15 mouse cellular contexts compared by ENCODE assay signal in the genomic region with DNA sequence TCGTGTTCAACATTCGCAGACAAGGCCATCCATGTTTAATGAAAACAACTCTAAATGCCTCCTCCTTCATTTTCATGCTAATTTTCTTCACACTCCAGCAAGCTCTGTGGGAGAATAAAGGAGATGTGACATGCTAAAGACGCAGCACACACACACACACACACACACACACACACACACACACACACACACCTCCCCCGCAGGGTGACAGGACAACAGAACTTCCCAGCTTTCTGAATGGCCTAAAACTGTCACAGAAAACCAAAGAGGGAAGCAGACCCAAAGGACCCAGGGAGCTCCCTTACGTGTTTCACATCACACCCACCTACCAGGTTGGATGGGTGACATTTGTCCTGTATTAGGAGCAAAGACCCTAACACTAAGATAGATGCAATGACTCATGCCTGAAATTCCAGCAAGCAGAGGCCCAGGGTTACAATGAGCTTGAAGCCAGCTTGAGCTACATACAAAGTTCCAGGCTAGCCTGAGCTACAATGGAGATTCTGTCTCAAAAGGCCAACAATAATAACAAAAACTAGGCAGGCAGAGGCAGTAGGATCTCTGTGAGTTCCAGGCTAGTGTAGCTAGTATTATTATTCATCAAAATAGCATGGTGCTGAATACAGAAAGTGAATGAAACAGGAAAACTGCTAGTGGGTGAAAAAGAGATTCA. TPM values are rescaled to one million over a fixed set of nuclear protein-coding genes. Genes with fewer than 3 reads are reported as not detected.
A peak's percentile ranks its signal among the peaks of the same experiment; 100 is the strongest.
DNase-seq lines count a peak whose midpoint lies in the region; ATAC-seq and TF ChIP-seq lines count a peak whose summit lies in the region.
"Had no signal": no experiment of that assay in that cellular context is flagged by ENCODE, and none has a peak within 500 bp of the region (broad histone marks: within the 10 kb centered on the region; RNA-seq: fewer than 3 reads in every experiment).

No protein-coding gene starts in this region.

- H3K4me3 ChIP-seq in gastrocnemius, adult 2 months = peak overlapping the region; percentile 57; the same call in 1 of the 2 replicates
- no peak overlapping the region; the same call in 1 of the 2 replicates for H3K4me3 ChIP-seq in midbrain, embryonic 10.5 days
- H3K4me3 ChIP-seq in midbrain, embryonic 16.5 days (ENCODE audit: low read depth, low read length) = no peak overlapping the region
- H3K4me3 ChIP-seq in hindbrain, embryonic 12.5 days = no peak overlapping the region
- H3K4me3 ChIP-seq: limb, embryonic 13.5 days had no signal

- peaks cover 85% of the 10 kb centered on the region for H3K4me1 ChIP-seq in midbrain, embryonic 10.5 days
- H3K4me1 ChIP-seq in midbrain, embryonic 16.5 days (ENCODE audit: control insufficient read depth, insufficient read depth, low read length) = peaks cover 25% of the 10 kb centered on the region
- peaks cover 76% of the 10 kb centered on the region for H3K4me1 ChIP-seq in hindbrain, embryonic 12.5 days

- no peak overlapping the region for H3K9ac ChIP-seq in midbrain, embryonic 16.5 days (ENCODE audit: low read depth, low read length)
- no peak overlapping the region for H3K9ac ChIP-seq in hindbrain, embryonic 12.5 days
- H3K9ac ChIP-seq: limb, embryonic 13.5 days; liver, postnatal 0 days had no signal

- no peaks in the 10 kb centered on the region for H3K36me3 ChIP-seq in midbrain, embryonic 10.5 days
- H3K36me3 ChIP-seq in midbrain, embryonic 16.5 days (ENCODE audit: control insufficient read depth, insufficient read depth, low read length) = no peaks in the 10 kb centered on the region
- H3K36me3 ChIP-seq in hindbrain, embryonic 12.5 days = no peaks in the 10 kb centered on the region
- H3K36me3 ChIP-seq: limb, embryonic 13.5 days had no signal

- no peak for TF ChIP-seq CTCF in gastrocnemius, adult 2 months (IDR thresholded peaks at IDR 0.05)

- H3K4me2 ChIP-seq in midbrain, embryonic 16.5 days (ENCODE audit: low read length) = no peak overlapping the region
- peak overlapping the region; percentile 98; the same call in 1 of the 2 replicates for H3K4me2 ChIP-seq in hindbrain, embryonic 12.5 days (replicated peaks)

- no peak for DNase-seq in gastrocnemius, adult 2 months
- DNase-seq in gastrocnemius, postnatal 14 days = no peak
- peak; percentile 61 for DNase-seq in midbrain, embryonic 10.5 days (ENCODE audit: low spot score)
- peak; percentile 64 for DNase-seq in retina, embryonic 14.5 days (ENCODE audit: low spot score)
- DNase-seq in left cerebral cortex, adult 9 months (ENCODE audit: low spot score in 2 of 2) = no peak
- DNase-seq in B cell, adult 2 months = no peak
- DNase-seq: cerebellum, adult 11-12 months; layer of hippocampus, postnatal 36 days; liver, postnatal 0 days; right cerebral cortex, postnatal 14 days had no signal

- WGBS in midbrain, embryonic 10.5 days = 25% methylated on average over 5 of the region's 5 CpGs
- WGBS in midbrain, embryonic 16.5 days = 15% methylated on average over 5 of the region's 5 CpGs
- 26% methylated on average over 5 of the region's 5 CpGs for WGBS in hindbrain, embryonic 12.5 days

- peak overlapping the region; percentile 71 for H3K27ac ChIP-seq in gastrocnemius, adult 2 months
- peak overlapping the region; percentile 65; the same call in 1 of the 2 replicates for H3K27ac ChIP-seq in midbrain, embryonic 10.5 days (replicated peaks)
- no peak overlapping the region for H3K27ac ChIP-seq in midbrain, embryonic 16.5 days (ENCODE audit: low read length)
- peak overlapping the region; percentile 46 for H3K27ac ChIP-seq in hindbrain, embryonic 12.5 days
- H3K27ac ChIP-seq: kidney, postnatal 0 days; limb, embryonic 13.5 days had no signal

- intact Hi-C loops in gastrocnemius, adult 2 months (cut with DNase I) = no loop called here
- intact Hi-C loops in gastrocnemius, postnatal 14 days (cut with DNase I; ENCODE audit: low total_unique reads) = no loop called here

- H3K9me3 ChIP-seq in midbrain, embryonic 10.5 days (replicated peaks) = no peaks in the 10 kb centered on the region
- H3K9me3 ChIP-seq in midbrain, embryonic 16.5 days (replicated peaks; ENCODE audit: control insufficient read depth, low read length, poor library complexity, severe bottlenecking) = no peaks in the 10 kb centered on the region
- no peaks in the 10 kb centered on the region for H3K9me3 ChIP-seq in hindbrain, embryonic 12.5 days (replicated peaks)
- H3K9me3 ChIP-seq: G1E; limb, embryonic 13.5 days had no signal

- no peak for ATAC-seq in midbrain, embryonic 16.5 days
- ATAC-seq in hindbrain, embryonic 12.5 days (ENCODE audit: low FRiP score) = peak; percentile 53
- ATAC-seq: liver, postnatal 0 days had no signal

- H3K27me3 ChIP-seq in midbrain, embryonic 10.5 days (ENCODE audit: low read depth, poor library complexity, severe bottlenecking) = peaks cover 24% of the 10 kb centered on the region
- H3K27me3 ChIP-seq in midbrain, embryonic 16.5 days (ENCODE audit: control insufficient read depth, insufficient read depth, low read depth, low read length) = no peaks in the 10 kb centered on the region
- H3K27me3 ChIP-seq in hindbrain, embryonic 12.5 days = no peaks in the 10 kb centered on the region; the same call in 1 of the 2 replicates
- H3K27me3 ChIP-seq: limb, embryonic 13.5 days had no signal

RNA-seq across cellular contexts. Expression of a gene that starts 5.5 kb away (rescaled TPM):
- 1 to 10 TPM; 2.9 to 3.0 TPM for total RNA-seq in gastrocnemius, adult 2 months (2021)
- 1 to 10 TPM; 3.9 to 4.9 TPM for total RNA-seq in gastrocnemius, postnatal 14 days (2021)
- polyA plus RNA-seq in midbrain, embryonic 10.5 days (2016; fragmentation: Nextera tagmentation; extraction: Ambion mirVana) = 8.6 and 11.5 TPM in 2 replicates
- 9.9 and 10.6 TPM in 2 replicates for polyA plus RNA-seq in midbrain, embryonic 16.5 days (2015; fragmentation: Nextera tagmentation; extraction: Ambion mirVana)
- polyA plus RNA-seq in hindbrain, embryonic 12.5 days (2016; fragmentation: Nextera tagmentation; extraction: Ambion mirVana) = 13.6 and 14.1 TPM in 2 replicates

RNA-seq across cellular contexts. Expression of a gene that starts 56.5 kb away (rescaled TPM):
- total RNA-seq in gastrocnemius, adult 2 months (2021) = 1 to 10 TPM; 4.4 to 5.9 TPM
- total RNA-seq in gastrocnemius, postnatal 14 days (2021) = 1 to 10 TPM; 3.4 to 4.3 TPM
- 9.1 and 11.7 TPM in 2 replicates for polyA plus RNA-seq in midbrain, embryonic 10.5 days (2016; fragmentation: Nextera tagmentation; extraction: Ambion mirVana)
- polyA plus RNA-seq in midbrain, embryonic 16.5 days (2015; fragmentation: Nextera tagmentation; extraction: Ambion mirVana) = 15.0 and 15.1 TPM in 2 replicates
- polyA plus RNA-seq in hindbrain, embryonic 12.5 days (2016; fragmentation: Nextera tagmentation; extraction: Ambion mirVana) = 13.6 and 14.9 TPM in 2 replicates

RNA-seq across cellular contexts. Expression of a gene that starts 57.6 kb away (rescaled TPM):
- total RNA-seq in gastrocnemius, adult 2 months (2021) = 1 to 10 TPM; 2.8 to 3.5 TPM
- total RNA-seq in gastrocnemius, postnatal 14 days (2021) = 1 to 10 TPM; 3.2 TPM
- 7.6 and 9.1 TPM in 2 replicates for polyA plus RNA-seq in midbrain, embryonic 10.5 days (2016; fragmentation: Nextera tagmentation; extraction: Ambion mirVana)
- 11.0 and 13.6 TPM in 2 replicates for polyA plus RNA-seq in midbrain, embryonic 16.5 days (2015; fragmentation: Nextera tagmentation; extraction: Ambion mirVana)
- polyA plus RNA-seq in hindbrain, embryonic 12.5 days (2016; fragmentation: Nextera tagmentation; extraction: Ambion mirVana) = 13.9 and 15.5 TPM in 2 replicates

Comparison
In these comparisons a context has a peak if more than half of its experiments do, and no peak if none do; other contexts are left out.
1. DNase-seq: peak in midbrain, embryonic 10.5 days (single experiment) and retina, embryonic 14.5 days (single experiment); none in gastrocnemius, adult 2 months (single experiment), gastrocnemius, postnatal 14 days (single experiment), left cerebral cortex, adult 9 months (0 of 2) and B cell, adult 2 months (0 of 2).